Mouse (Mus musculus): ENCODE results near the gene Hyls1. TPM values are rescaled to one million over a fixed set of nuclear protein-coding genes. Genes with fewer than 3 reads are reported as not detected.

Gene Hyls1
- polyA plus RNA-seq, 1 experiment from 2014 or later: 15.1 TPM

DNA sequence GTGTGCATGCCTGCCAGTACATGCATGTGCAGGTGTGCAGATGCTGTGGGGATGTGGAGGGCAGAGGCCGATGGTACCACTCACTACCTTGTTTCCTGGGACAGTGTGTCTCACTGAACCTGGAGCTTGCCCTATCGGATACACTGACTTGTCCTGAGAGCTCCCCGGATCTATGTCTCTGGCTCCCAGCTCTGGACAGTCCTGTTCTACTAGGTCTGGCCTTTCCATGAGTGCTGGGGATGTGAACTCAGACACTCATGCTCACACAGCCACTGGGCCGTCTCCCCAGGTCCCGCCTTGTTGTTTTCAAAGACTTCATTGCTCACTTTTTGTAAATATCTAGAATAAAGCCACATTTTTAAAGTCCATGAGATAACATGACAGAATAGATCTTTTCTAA is 29.2 kb downstream of the Hyls1 start:
- H3K4me2 ChIP-seq (replicated peaks; ENCODE audit: low read depth, low read length): no peak overlapping the region
- H3K27ac ChIP-seq (ENCODE audit: low read length): no peak overlapping the region
- no peaks in the 10 kb centered on the region for H3K4me1 ChIP-seq (ENCODE audit: control insufficient read depth, insufficient read depth, low read length)
- no peaks in the 10 kb centered on the region for H3K36me3 ChIP-seq (ENCODE audit: control insufficient read depth, insufficient read depth, low read length)
- H3K9me3 ChIP-seq (ENCODE audit: control insufficient read depth, low read depth, low read length): no peaks in the 10 kb centered on the region
- no peak overlapping the region for H3K4me3 ChIP-seq (ENCODE audit: low read depth, low read length)
- ATAC-seq (ENCODE audit: insufficient number of reproducible peaks, insufficient read depth, low FRiP score, low read depth): no peak
- no peaks in the 10 kb centered on the region for H3K27me3 ChIP-seq (ENCODE audit: control insufficient read depth, insufficient read depth, low read length)
- 87% methylated on average over 5 of the region's 5 CpGs for WGBS
- H3K9ac ChIP-seq (replicated peaks; ENCODE audit: low read depth, low read length): no peak overlapping the region

GRCm38 (mm10) chr9:35539001-35539750 is 31.0 kb downstream of the Hyls1 start:
- ATAC-seq (ENCODE audit: insufficient number of reproducible peaks, insufficient read depth, low FRiP score, low read depth): no peak
- Histone ChIP-seq H3K4me1 (ENCODE audit: control insufficient read depth, insufficient read depth, low read length) (no peaks in the 10 kb centered on the region), H3K4me2 (replicated peaks; ENCODE audit: low read depth, low read length) (no peak overlapping the region), H3K4me3 (ENCODE audit: low read depth, low read length) (no peak overlapping the region), H3K27ac (ENCODE audit: low read length) (no peak overlapping the region), H3K27me3 (ENCODE audit: control insufficient read depth, insufficient read depth, low read length) (no peaks in the 10 kb centered on the region), H3K9me3 (ENCODE audit: control insufficient read depth, low read depth, low read length) (no peaks in the 10 kb centered on the region), H3K9ac (replicated peaks; ENCODE audit: low read depth, low read length) (no peak overlapping the region), H3K36me3 (ENCODE audit: control insufficient read depth, insufficient read depth, low read length) (no peaks in the 10 kb centered on the region)
- 62% methylated on average over 13 of the region's 13 CpGs for WGBS

- Histone ChIP-seq H3K36me3 (ENCODE audit: control insufficient read depth, insufficient read depth, low read length) (no peaks in the 10 kb centered on the region), H3K4me1 (ENCODE audit: control insufficient read depth, insufficient read depth, low read length) (no peaks in the 10 kb centered on the region), H3K9me3 (ENCODE audit: control insufficient read depth, low read depth, low read length) (no peaks in the 10 kb centered on the region), H3K4me2 (replicated peaks; ENCODE audit: low read depth, low read length) (no peak overlapping the region), H3K9ac (replicated peaks; ENCODE audit: low read depth, low read length) (no peak overlapping the region), H3K27me3 (ENCODE audit: control insufficient read depth, insufficient read depth, low read length) (no peaks in the 10 kb centered on the region), H3K27ac (ENCODE audit: low read length) (no peak overlapping the region), H3K4me3 (ENCODE audit: low read depth, low read length) (no peak overlapping the region)
- 66% methylated on average over 4 of the region's 4 CpGs for WGBS
- no peak for ATAC-seq (ENCODE audit: insufficient number of reproducible peaks, insufficient read depth, low FRiP score, low read depth)
Observed at GRCm38 (mm10) chr9:35535876-35536275, 34.3 kb downstream of the Hyls1 start.

GRCm38 (mm10) chr9:35535110-35535509 is 35.1 kb downstream of the Hyls1 start:
- H3K4me2 ChIP-seq (replicated peaks; ENCODE audit: low read depth, low read length): no peak overlapping the region
- no peaks in the 10 kb centered on the region for H3K9me3 ChIP-seq (ENCODE audit: control insufficient read depth, low read depth, low read length)
- H3K27ac ChIP-seq (ENCODE audit: low read length): no peak overlapping the region
- no peaks in the 10 kb centered on the region for H3K27me3 ChIP-seq (ENCODE audit: control insufficient read depth, insufficient read depth, low read length)
- 14% methylated on average over 2 of the region's 2 CpGs for WGBS
- no peak overlapping the region for H3K4me3 ChIP-seq (ENCODE audit: low read depth, low read length)
- H3K9ac ChIP-seq (replicated peaks; ENCODE audit: low read depth, low read length): no peak overlapping the region
- H3K36me3 ChIP-seq (ENCODE audit: control insufficient read depth, insufficient read depth, low read length): no peaks in the 10 kb centered on the region
- peak; percentile 86 for ATAC-seq (ENCODE audit: insufficient number of reproducible peaks, insufficient read depth, low FRiP score, low read depth)
- no peaks in the 10 kb centered on the region for H3K4me1 ChIP-seq (ENCODE audit: control insufficient read depth, insufficient read depth, low read length)

DNA sequence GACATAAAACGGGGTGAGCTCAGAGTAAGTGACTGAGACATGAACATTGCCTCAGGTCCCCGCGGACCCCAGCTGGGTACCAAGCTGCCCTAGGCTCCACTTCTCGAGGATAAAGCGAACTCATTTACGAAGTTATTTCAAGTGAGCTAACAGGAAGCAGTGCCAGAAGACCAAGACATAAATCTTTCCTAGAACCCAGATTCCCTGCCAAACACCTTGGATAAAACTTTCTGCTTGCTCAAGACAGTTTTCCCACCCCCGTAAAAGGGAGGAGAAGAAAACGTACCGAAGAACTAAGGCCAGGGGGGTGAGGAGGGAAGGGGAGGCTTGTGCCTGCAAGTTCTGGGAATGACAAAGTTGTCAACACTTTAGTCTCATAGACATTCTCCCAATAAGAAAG is 36.9 kb downstream of the Hyls1 start:
- Histone ChIP-seq H3K4me3 (ENCODE audit: low read depth, low read length) (no peak overlapping the region), H3K4me1 (ENCODE audit: control insufficient read depth, insufficient read depth, low read length) (0 out of 2 replicates have a peak, but pooled peaks cover 4% of the 10 kb centered on the region), H3K9ac (replicated peaks; ENCODE audit: low read depth, low read length) (no peak overlapping the region), H3K27ac (ENCODE audit: low read length) (no peak overlapping the region), H3K36me3 (ENCODE audit: control insufficient read depth, insufficient read depth, low read length) (no peaks in the 10 kb centered on the region), H3K4me2 (replicated peaks; ENCODE audit: low read depth, low read length) (no peak overlapping the region), H3K27me3 (ENCODE audit: control insufficient read depth, insufficient read depth, low read length) (no peaks in the 10 kb centered on the region), H3K9me3 (ENCODE audit: control insufficient read depth, low read depth, low read length) (no peaks in the 10 kb centered on the region)
- no peak for ATAC-seq (ENCODE audit: insufficient number of reproducible peaks, insufficient read depth, low FRiP score, low read depth)
- WGBS: 52% methylated on average over 9 of the region's 9 CpGs

- 19% methylated on average over 1 of the region's 1 CpGs for WGBS
- peak overlapping the region; percentile 33; the same call in 1 of the 2 replicates for H3K27ac ChIP-seq (ENCODE audit: low read length)
Observed at GRCm38 (mm10) chr9:35529796-35530195, 40.4 kb downstream of the Hyls1 start.

DNA sequence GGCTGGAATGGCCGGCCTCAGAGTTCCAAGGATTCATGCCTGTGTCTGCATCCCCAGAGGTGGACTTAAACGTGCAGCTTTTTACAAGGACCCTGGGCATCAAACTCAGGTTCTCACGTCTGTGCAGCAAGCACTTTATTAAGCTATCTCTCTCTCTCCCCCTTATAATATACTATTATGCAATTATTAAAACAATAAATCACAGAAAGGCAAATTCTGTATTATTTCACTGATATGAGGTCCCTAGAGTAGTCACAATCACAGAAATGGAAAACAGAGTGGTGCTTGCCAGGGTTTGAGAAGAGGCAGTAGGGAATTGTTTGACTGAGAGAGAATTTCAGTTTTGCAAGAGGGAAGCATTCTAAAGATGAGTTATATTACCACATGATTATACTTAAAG is 41.1 kb downstream of the Hyls1 start:
- no peak for ATAC-seq (ENCODE audit: insufficient number of reproducible peaks, insufficient read depth, low FRiP score, low read depth)

More at GRCm38 (mm10) chr9:35529796-35530195, 40.4 kb downstream of the Hyls1 start:
- Histone ChIP-seq H3K27me3 (ENCODE audit: control insufficient read depth, insufficient read depth, low read length) (no peaks in the 10 kb centered on the region), H3K4me2 (replicated peaks; ENCODE audit: low read depth, low read length) (no peak overlapping the region), H3K9ac (replicated peaks; ENCODE audit: low read depth, low read length) (no peak overlapping the region), H3K36me3 (ENCODE audit: control insufficient read depth, insufficient read depth, low read length) (no peaks in the 10 kb centered on the region), H3K9me3 (ENCODE audit: control insufficient read depth, low read depth, low read length) (no peaks in the 10 kb centered on the region), H3K4me1 (ENCODE audit: control insufficient read depth, insufficient read depth, low read length) (0 out of 2 replicates have a peak, but pooled peaks cover 4% of the 10 kb centered on the region), H3K4me3 (ENCODE audit: low read depth, low read length) (no peak overlapping the region)
- no peak for ATAC-seq (ENCODE audit: insufficient number of reproducible peaks, insufficient read depth, low FRiP score, low read depth)

GRCm38 (mm10) chr9:35523941-35524411 is 46.2 kb downstream of the Hyls1 start:
- H3K4me3 ChIP-seq (ENCODE audit: low read depth, low read length): no peak overlapping the region
- no peaks in the 10 kb centered on the region for H3K9me3 ChIP-seq (ENCODE audit: control insufficient read depth, low read depth, low read length)
- no peak overlapping the region for H3K9ac ChIP-seq (replicated peaks; ENCODE audit: low read depth, low read length)
- peak; percentile 75 for ATAC-seq (ENCODE audit: insufficient number of reproducible peaks, insufficient read depth, low FRiP score, low read depth)
- 15% methylated on average over 7 of the region's 7 CpGs for WGBS
- H3K27ac ChIP-seq (ENCODE audit: low read length): peak overlapping the region; percentile 56; the same call in 1 of the 2 replicates
- H3K27me3 ChIP-seq (ENCODE audit: control insufficient read depth, insufficient read depth, low read length): no peaks in the 10 kb centered on the region
- H3K4me1 ChIP-seq (ENCODE audit: control insufficient read depth, insufficient read depth, low read length): 0 out of 2 replicates have a peak, but pooled peaks cover 6% of the 10 kb centered on the region
- no peaks in the 10 kb centered on the region for H3K36me3 ChIP-seq (ENCODE audit: control insufficient read depth, insufficient read depth, low read length)
- H3K4me2 ChIP-seq (replicated peaks; ENCODE audit: low read depth, low read length): no peak overlapping the region

More for the DNA sequence above, 41.1 kb downstream of the Hyls1 start:
- peak overlapping the region; percentile 15; the same call in 1 of the 2 replicates for H3K27ac ChIP-seq (ENCODE audit: low read length)
- no peaks in the 10 kb centered on the region for H3K36me3 ChIP-seq (ENCODE audit: control insufficient read depth, insufficient read depth, low read length)
- no peak overlapping the region for H3K4me3 ChIP-seq (ENCODE audit: low read depth, low read length)
- H3K9ac ChIP-seq (replicated peaks; ENCODE audit: low read depth, low read length): no peak overlapping the region
- H3K27me3 ChIP-seq (ENCODE audit: control insufficient read depth, insufficient read depth, low read length): no peaks in the 10 kb centered on the region
- 0 out of 2 replicates have a peak, but pooled peaks cover 4% of the 10 kb centered on the region for H3K4me1 ChIP-seq (ENCODE audit: control insufficient read depth, insufficient read depth, low read length)
- no peak overlapping the region for H3K4me2 ChIP-seq (replicated peaks; ENCODE audit: low read depth, low read length)
- WGBS: 52% methylated on average over 3 of the region's 3 CpGs
- no peaks in the 10 kb centered on the region for H3K9me3 ChIP-seq (ENCODE audit: control insufficient read depth, low read depth, low read length)

All from stomach, embryonic 14.5 days (tissue).